11 mouse cellular contexts compared by ENCODE assay signal in genomic region chr1:181851521-181852310, GRCm38 (mm10). TPM values are rescaled to one million over a fixed set of nuclear protein-coding genes. Genes with fewer than 3 reads are reported as not detected.
DNase-seq lines count a peak whose midpoint lies in the region; ATAC-seq and TF ChIP-seq lines count a peak whose summit lies in the region.
"Had no signal": no experiment of that assay in that cellular context is flagged by ENCODE, and none has a peak within 500 bp of the region (broad histone marks: within the 10 kb centered on the region; RNA-seq: fewer than 3 reads in every experiment).

No protein-coding gene starts in this region.

- peak overlapping the region; percentile 33; the same call in 1 of the 2 replicates for H3K27ac ChIP-seq in limb, embryonic 13.5 days
- no peak overlapping the region for H3K27ac ChIP-seq in limb, embryonic 10.5 days
- 0 out of 2 replicates have a peak overlapping the region, but pooled peaks have one; percentile 11 for H3K27ac ChIP-seq in forebrain, postnatal 0 days (ENCODE audit: low read depth, low read length)
- no peak overlapping the region for H3K27ac ChIP-seq in heart, embryonic 11.5 days (ENCODE audit: low read depth, low read length)
- 0 out of 2 replicates have a peak overlapping the region, but pooled peaks have one; percentile 20 for H3K27ac ChIP-seq in stomach, embryonic 16.5 days (ENCODE audit: low read length)
- H3K27ac ChIP-seq in kidney, embryonic 14.5 days (ENCODE audit: low read depth, low read length) = no peak overlapping the region
- H3K27ac ChIP-seq in midbrain, embryonic 15.5 days = no peak overlapping the region
- H3K27ac ChIP-seq: liver, embryonic 13.5 days had no signal

- H3K4me2 ChIP-seq in limb, embryonic 13.5 days (replicated peaks) = 0 out of 2 replicates have a peak overlapping the region, but pooled peaks have one; percentile 57
- H3K4me2 ChIP-seq in forebrain, postnatal 0 days (ENCODE audit: low read depth) = no peak overlapping the region
- H3K4me2 ChIP-seq in heart, embryonic 11.5 days = peak overlapping the region; percentile 64; the same call in 1 of the 2 replicates
- no peak overlapping the region for H3K4me2 ChIP-seq in stomach, embryonic 16.5 days (ENCODE audit: low read depth, low read length)
- H3K4me2 ChIP-seq in kidney, embryonic 14.5 days (replicated peaks; ENCODE audit: low read depth, low read length) = no peak overlapping the region
- no peak overlapping the region for H3K4me2 ChIP-seq in midbrain, embryonic 15.5 days

- no peak overlapping the region for H3K9ac ChIP-seq in limb, embryonic 13.5 days
- H3K9ac ChIP-seq in forebrain, postnatal 0 days = no peak overlapping the region
- H3K9ac ChIP-seq in heart, embryonic 11.5 days (ENCODE audit: low read depth, low read length) = no peak overlapping the region
- H3K9ac ChIP-seq in stomach, embryonic 16.5 days (ENCODE audit: low read length) = no peak overlapping the region
- no peak overlapping the region for H3K9ac ChIP-seq in kidney, embryonic 14.5 days (ENCODE audit: low read depth, low read length)
- no peak overlapping the region for H3K9ac ChIP-seq in midbrain, embryonic 15.5 days
- H3K9ac ChIP-seq: embryonic facial prominence, embryonic 15.5 days had no signal

- no peak for ATAC-seq in limb, embryonic 13.5 days (ENCODE audit: low FRiP score, low read depth)
- peak; percentile 80 for ATAC-seq in forebrain, postnatal 0 days
- no peak for ATAC-seq in heart, embryonic 11.5 days (replicated peaks; ENCODE audit: insufficient number of reproducible peaks, low FRiP score, low TSS enrichment)
- no peak for ATAC-seq in stomach, embryonic 16.5 days (ENCODE audit: insufficient read depth, low FRiP score)
- ATAC-seq in kidney, embryonic 14.5 days (ENCODE audit: low FRiP score, low TSS enrichment) = no peak
- no peak for ATAC-seq in midbrain, embryonic 15.5 days (replicated peaks)
- ATAC-seq: Patski had no signal

- no peaks in the 10 kb centered on the region for H3K36me3 ChIP-seq in limb, embryonic 13.5 days
- no peaks in the 10 kb centered on the region for H3K36me3 ChIP-seq in limb, embryonic 10.5 days
- H3K36me3 ChIP-seq in forebrain, postnatal 0 days (ENCODE audit: insufficient read depth) = no peaks in the 10 kb centered on the region
- H3K36me3 ChIP-seq in heart, embryonic 11.5 days (ENCODE audit: control insufficient read depth, insufficient read depth, low read length) = no peaks in the 10 kb centered on the region
- no peaks in the 10 kb centered on the region for H3K36me3 ChIP-seq in stomach, embryonic 16.5 days (ENCODE audit: control insufficient read depth, insufficient read depth, low read length)
- no peaks in the 10 kb centered on the region for H3K36me3 ChIP-seq in kidney, embryonic 14.5 days (ENCODE audit: control insufficient read depth, insufficient read depth, low read length)
- H3K36me3 ChIP-seq in midbrain, embryonic 15.5 days (replicated peaks) = no peaks in the 10 kb centered on the region
- H3K36me3 ChIP-seq: embryonic facial prominence, embryonic 15.5 days; liver, embryonic 13.5 days had no signal

- DNase-seq in limb, embryonic 10.5 days (ENCODE audit: low spot score) = no peak
- peak; percentile 84 for DNase-seq in forebrain, postnatal 0 days
- DNase-seq in left cerebral cortex, postnatal 10 days (ENCODE audit: extremely low spot score in 1 of 2, low spot score in 2 of 2) = peak; percentile 54 to 84
- DNase-seq: liver, embryonic 13.5 days had no signal

- 0 out of 2 replicates have a peak, but pooled peaks cover 5% of the 10 kb centered on the region for H3K27me3 ChIP-seq in limb, embryonic 13.5 days
- peaks cover 7% of the 10 kb centered on the region; the same call in 1 of the 2 replicates for H3K27me3 ChIP-seq in limb, embryonic 10.5 days (ENCODE audit: low read depth, poor library complexity, severe bottlenecking)
- no peaks in the 10 kb centered on the region for H3K27me3 ChIP-seq in forebrain, postnatal 0 days (ENCODE audit: insufficient read depth, low read length)
- H3K27me3 ChIP-seq in heart, embryonic 11.5 days (ENCODE audit: control insufficient read depth, insufficient read depth, low read length) = no peaks in the 10 kb centered on the region
- H3K27me3 ChIP-seq in stomach, embryonic 16.5 days (ENCODE audit: control insufficient read depth, insufficient read depth, low read length) = no peaks in the 10 kb centered on the region
- 0 out of 2 replicates have a peak, but pooled peaks cover 2% of the 10 kb centered on the region for H3K27me3 ChIP-seq in kidney, embryonic 14.5 days (ENCODE audit: control insufficient read depth, insufficient read depth, low read length)
- no peaks in the 10 kb centered on the region for H3K27me3 ChIP-seq in midbrain, embryonic 15.5 days (replicated peaks)
- H3K27me3 ChIP-seq: embryonic facial prominence, embryonic 15.5 days; Patski had no signal

- peaks cover 26% of the 10 kb centered on the region for H3K4me1 ChIP-seq in limb, embryonic 13.5 days
- H3K4me1 ChIP-seq in limb, embryonic 10.5 days = peaks cover 14% of the 10 kb centered on the region
- H3K4me1 ChIP-seq in forebrain, postnatal 0 days (ENCODE audit: insufficient read depth) = no peaks in the 10 kb centered on the region
- H3K4me1 ChIP-seq in heart, embryonic 11.5 days (ENCODE audit: control insufficient read depth, insufficient read depth, low read length) = peaks cover 11% of the 10 kb centered on the region; the same call in 1 of the 2 replicates
- H3K4me1 ChIP-seq in stomach, embryonic 16.5 days (ENCODE audit: control insufficient read depth, insufficient read depth, low read length) = peaks cover 7% of the 10 kb centered on the region; the same call in 1 of the 2 replicates
- peaks cover 9% of the 10 kb centered on the region for H3K4me1 ChIP-seq in kidney, embryonic 14.5 days (ENCODE audit: control insufficient read depth, insufficient read depth, low read length)
- no peaks in the 10 kb centered on the region for H3K4me1 ChIP-seq in midbrain, embryonic 15.5 days

- 77% methylated on average over 12 of the region's 12 CpGs for WGBS in limb, embryonic 13.5 days
- WGBS in limb, embryonic 10.5 days = 92% methylated on average over 12 of the region's 12 CpGs
- WGBS in forebrain, postnatal 0 days = 78% methylated on average over 12 of the region's 12 CpGs
- 61% methylated on average over 12 of the region's 12 CpGs for WGBS in heart, embryonic 11.5 days (ENCODE audit: insufficient replicate concordance)
- WGBS in stomach, embryonic 16.5 days = 77% methylated on average over 12 of the region's 12 CpGs
- 92% methylated on average over 12 of the region's 12 CpGs for WGBS in kidney, embryonic 14.5 days
- 88% methylated on average over 12 of the region's 12 CpGs for WGBS in midbrain, embryonic 15.5 days

- H3K9me3 ChIP-seq in limb, embryonic 13.5 days = no peaks in the 10 kb centered on the region
- H3K9me3 ChIP-seq in limb, embryonic 10.5 days (replicated peaks) = no peaks in the 10 kb centered on the region
- H3K9me3 ChIP-seq in forebrain, postnatal 0 days (ENCODE audit: low read length) = no peaks in the 10 kb centered on the region
- H3K9me3 ChIP-seq in heart, embryonic 11.5 days (replicated peaks; ENCODE audit: control insufficient read depth, low read length) = no peaks in the 10 kb centered on the region
- no peaks in the 10 kb centered on the region for H3K9me3 ChIP-seq in stomach, embryonic 16.5 days (replicated peaks; ENCODE audit: control insufficient read depth, low read length)
- no peaks in the 10 kb centered on the region for H3K9me3 ChIP-seq in kidney, embryonic 14.5 days (ENCODE audit: control insufficient read depth, low read length)
- H3K9me3 ChIP-seq in midbrain, embryonic 15.5 days = no peaks in the 10 kb centered on the region
- H3K9me3 ChIP-seq: embryonic facial prominence, embryonic 15.5 days; liver, embryonic 13.5 days had no signal

- intact Hi-C loops in left cerebral cortex, postnatal 10 days (cut with DNase I) = no loop called here

- no peak overlapping the region for H3K4me3 ChIP-seq in limb, embryonic 13.5 days
- no peak overlapping the region for H3K4me3 ChIP-seq in limb, embryonic 10.5 days
- no peak overlapping the region for H3K4me3 ChIP-seq in forebrain, postnatal 0 days (ENCODE audit: low read depth, low read length)
- H3K4me3 ChIP-seq in heart, embryonic 11.5 days (ENCODE audit: low read depth, low read length) = no peak overlapping the region
- no peak overlapping the region for H3K4me3 ChIP-seq in stomach, embryonic 16.5 days (replicated peaks; ENCODE audit: low read length)
- H3K4me3 ChIP-seq in kidney, embryonic 14.5 days (ENCODE audit: low read length) = no peak overlapping the region
- no peak overlapping the region for H3K4me3 ChIP-seq in midbrain, embryonic 15.5 days
- H3K4me3 ChIP-seq: embryonic facial prominence, embryonic 15.5 days had no signal

- TF ChIP-seq CTCF in forebrain, postnatal 0 days (IDR thresholded peaks at IDR 0.05; ENCODE audit: low read depth) = no peak

RNA-seq across cellular contexts. Expression of gene Lbr, which starts 8.9 kb away (rescaled TPM):
- polyA plus RNA-seq in limb, embryonic 13.5 days (2015; fragmentation: Nextera tagmentation; extraction: Ambion mirVana) = 110 and 114 TPM in 2 replicates
- polyA plus RNA-seq in limb, embryonic 10.5 days (2016; fragmentation: Nextera tagmentation; extraction: Ambion mirVana) = 163 and 166 TPM in 2 replicates
- total RNA-seq in forebrain, postnatal 0 days (2014; rRNA removed) = 21.9 and 23.7 TPM in 2 replicates
- polyA plus RNA-seq in forebrain, postnatal 0 days (2015; fragmentation: Nextera tagmentation; extraction: Ambion mirVana) = 17.7 and 19.8 TPM in 2 replicates
- polyA plus RNA-seq in heart, embryonic 11.5 days (2014; fragmentation: Nextera tagmentation; extraction: Ambion mirVana) = 105 and 112 TPM in 2 replicates
- total RNA-seq in left cerebral cortex, postnatal 10 days (2021) = 10 to 100 TPM; 12.1 to 14.0 TPM
- 127 TPM in 2 replicates for polyA plus RNA-seq in stomach, embryonic 16.5 days (2015; fragmentation: Nextera tagmentation; extraction: Ambion mirVana)
- polyA plus RNA-seq in kidney, embryonic 14.5 days (2014; fragmentation: Nextera tagmentation; extraction: Ambion mirVana) = 92.2 and 129 TPM in 2 replicates
- 27.9 and 32.1 TPM in 2 replicates for polyA plus RNA-seq in midbrain, embryonic 15.5 days (2015; fragmentation: Nextera tagmentation; extraction: Ambion mirVana)

Comparison
In these comparisons a context has a peak if more than half of its experiments do, and no peak if none do; other contexts are left out.
1. H3K27ac ChIP-seq: peak in limb, embryonic 13.5 days (single experiment), forebrain, postnatal 0 days (single experiment) and stomach, embryonic 16.5 days (single experiment); none in limb, embryonic 10.5 days (single experiment), heart, embryonic 11.5 days (single experiment), kidney, embryonic 14.5 days (single experiment) and midbrain, embryonic 15.5 days (single experiment).
2. H3K4me2 ChIP-seq: peak in limb, embryonic 13.5 days (single experiment) and heart, embryonic 11.5 days (single experiment); none in forebrain, postnatal 0 days (single experiment), stomach, embryonic 16.5 days (single experiment), kidney, embryonic 14.5 days (single experiment) and midbrain, embryonic 15.5 days (single experiment).